Mouse (Mus musculus): ENCODE measurements around the gene Scamp5. TPM values are rescaled to one million over a fixed set of nuclear protein-coding genes. Genes with fewer than 3 reads are reported as not detected.

Gene Scamp5
- polyA plus RNA-seq, 1 experiment from 2014 or later: 47.5 TPM

GRCm38 (mm10) chr9:57398773-57399172 is 69.1 kb downstream of the Scamp5 start:
- no peaks in the 10 kb centered on the region for H3K4me1 ChIP-seq
- no peak for ATAC-seq (ENCODE audit: low FRiP score)
- H3K9ac ChIP-seq: no peak overlapping the region
- H3K27me3 ChIP-seq: no peaks in the 10 kb centered on the region
- 84% methylated on average over 2 of the region's 2 CpGs for WGBS
- H3K4me3 ChIP-seq: no peak overlapping the region
- no peak overlapping the region for H3K4me2 ChIP-seq (replicated peaks)
- no peaks in the 10 kb centered on the region for H3K36me3 ChIP-seq
- H3K27ac ChIP-seq: no peak overlapping the region
- peaks cover 18% of the 10 kb centered on the region for H3K9me3 ChIP-seq (replicated peaks)

GRCm38 (mm10) chr9:57392892-57393291 is 75.0 kb downstream of the Scamp5 start:
- Histone ChIP-seq H3K4me3 (no peak overlapping the region), H3K36me3 (no peaks in the 10 kb centered on the region), H3K9me3 (replicated peaks) (no peaks in the 10 kb centered on the region), H3K27me3 (no peaks in the 10 kb centered on the region), H3K9ac (no peak overlapping the region), H3K4me1 (no peaks in the 10 kb centered on the region), H3K4me2 (replicated peaks) (no peak overlapping the region), H3K27ac (no peak overlapping the region)
- no peak for ATAC-seq (ENCODE audit: low FRiP score)
- WGBS: 92% methylated on average over 1 of the region's 1 CpGs

Other genes starting within 250 kb of the Scamp5 start
- gene Trcg1, start 231.5 kb downstream of the Scamp5 start, polyA plus RNA-seq (2016; fragmentation: Nextera tagmentation; extraction: Ambion mirVana): not detected in 2 replicates
- gene 1700017B05Rik, start 205.4 kb downstream of the Scamp5 start, polyA plus RNA-seq (2016; fragmentation: Nextera tagmentation; extraction: Ambion mirVana): 8.1 TPM in 2 replicates
- 20.0 and 24.6 TPM in 2 replicates for gene Ppcdc, start 27.9 kb downstream of the Scamp5 start, polyA plus RNA-seq (2016; fragmentation: Nextera tagmentation; extraction: Ambion mirVana)
- gene Rpp25, start 36.0 kb upstream of the Scamp5 start, polyA plus RNA-seq (2016; fragmentation: Nextera tagmentation; extraction: Ambion mirVana): 7.3 and 7.6 TPM in 2 replicates
- 655 and 680 TPM in 2 replicates for gene Cox5a, start 53.2 kb upstream of the Scamp5 start, polyA plus RNA-seq (2016; fragmentation: Nextera tagmentation; extraction: Ambion mirVana)
- gene Fam219b, start 69.5 kb upstream of the Scamp5 start, polyA plus RNA-seq (2016; fragmentation: Nextera tagmentation; extraction: Ambion mirVana): 20.0 and 21.0 TPM in 2 replicates
- gene Mpi, start 84.7 kb upstream of the Scamp5 start, polyA plus RNA-seq (2016; fragmentation: Nextera tagmentation; extraction: Ambion mirVana): 59.2 and 61.4 TPM in 2 replicates
- 61.9 and 63.3 TPM in 2 replicates for gene Scamp2, start 92.9 kb upstream of the Scamp5 start, polyA plus RNA-seq (2016; fragmentation: Nextera tagmentation; extraction: Ambion mirVana)
- gene Ulk3, start 121.4 kb upstream of the Scamp5 start, polyA plus RNA-seq (2016; fragmentation: Nextera tagmentation; extraction: Ambion mirVana): 20.0 and 20.1 TPM in 2 replicates
- gene Cplx3, start 138.2 kb upstream of the Scamp5 start, polyA plus RNA-seq (2016; fragmentation: Nextera tagmentation; extraction: Ambion mirVana): 0.08 and 0.27 TPM in 2 replicates
- gene Lman1l, start 152.7 kb upstream of the Scamp5 start, polyA plus RNA-seq (2016; fragmentation: Nextera tagmentation; extraction: Ambion mirVana): not detected in 2 replicates
- gene Csk, start 185.6 kb upstream of the Scamp5 start, polyA plus RNA-seq (2016; fragmentation: Nextera tagmentation; extraction: Ambion mirVana): 38.3 and 41.6 TPM in 2 replicates
- not detected in 2 replicates for gene Cyp1a2, start 215.6 kb upstream of the Scamp5 start, polyA plus RNA-seq (2016; fragmentation: Nextera tagmentation; extraction: Ambion mirVana)
- 0.12 TPM in 1 of 2 replicates, not detected in the other for gene Cyp1a1, start 219.9 kb upstream of the Scamp5 start, polyA plus RNA-seq (2016; fragmentation: Nextera tagmentation; extraction: Ambion mirVana)
- gene Edc3, start 240.5 kb upstream of the Scamp5 start, polyA plus RNA-seq (2016; fragmentation: Nextera tagmentation; extraction: Ambion mirVana): 39.4 and 40.3 TPM in 2 replicates

All from hindbrain, embryonic 12.5 days (tissue).